Mouse (Mus musculus) ES-E14 (cell line): Measurements from ENCODE around the gene Fbn1. TPM values are rescaled to one million over a fixed set of nuclear protein-coding genes. Genes with fewer than 3 reads are reported as not detected.

Source experiments
- DNase-seq: peaks from one replicate; pipeline ENCODE4 v3.0.0-alpha.2; 2013; ENCODE audit warnings: low read depth, low spot score
- H3K27ac ChIP-seq: 2 replicates; pipeline ENCODE4 v1.5.1; 2012; ENCODE audit warnings: low read depth, mild to moderate bottlenecking, low read length, moderate library complexity, mixed read lengths; ENCODE audit not compliant: poor library complexity, insufficient read depth, severe bottlenecking
- H3K36me3 ChIP-seq: 2 replicates; pipeline ENCODE4 v1.6.1; 2012; ENCODE audit warnings: mild to moderate bottlenecking, low read length, moderate library complexity, mixed read lengths; ENCODE audit not compliant: control insufficient read depth, poor library complexity, insufficient read depth, severe bottlenecking
- H3K4me1 ChIP-seq, 2 experiments: fragments of 150-350 bp in 1 of 2; sonication (generic) in 1 of 2; 2 replicates each; pipeline ENCODE4 v1.6.1; 2012; ENCODE audit warnings: low read length in 2 of 2, mild to moderate bottlenecking in 1 of 2, mixed read lengths in 1 of 2; ENCODE audit not compliant: control insufficient read depth in 2 of 2, insufficient read depth in 2 of 2, poor library complexity in 1 of 2
- H3K4me3 ChIP-seq, 2 experiments: fragments of 150-350 bp in 1 of 2; sonication (generic) in 1 of 2; 2 replicates each; pipeline ENCODE4 v1.5.1; 2012; ENCODE audit warnings: low read length in 2 of 2, low read depth in 1 of 2, mild to moderate bottlenecking in 1 of 2, mixed read lengths in 1 of 2; ENCODE audit not compliant: insufficient read depth in 1 of 2, poor library complexity in 1 of 2, severe bottlenecking in 1 of 2
- H3K9ac ChIP-seq: 2 replicates; pipeline ENCODE4 v1.6.1; 2012; ENCODE audit warnings: low read depth, mild to moderate bottlenecking, low read length, mixed read lengths; ENCODE audit not compliant: poor library complexity, insufficient read depth, severe bottlenecking
- H3K9me3 ChIP-seq: fragments of 150-350 bp; sonication (generic); 2 replicates; pipeline ENCODE4 v1.6.1; 2012; ENCODE audit warnings: low read depth, mild to moderate bottlenecking, low read length; ENCODE audit not compliant: control insufficient read depth, insufficient read depth
- CHD2 ChIP-seq: IDR thresholded peaks from 2 replicates; pipeline ENCODE4 v1.6.1; 2014; ENCODE audit warnings: mild to moderate bottlenecking, low read depth, low read length, inconsistent platforms
- HCFC1 ChIP-seq: IDR thresholded peaks from 2 replicates; pipeline ENCODE4 v1.6.1; 2012; ENCODE audit warnings: low read length, inconsistent platforms, borderline replicate concordance; ENCODE audit not compliant: insufficient read depth
- MAFK ChIP-seq: IDR thresholded peaks from 2 replicates; pipeline ENCODE4 v1.6.1; 2014; ENCODE audit warnings: mild to moderate bottlenecking, low read depth, low read length, inconsistent platforms; ENCODE audit not compliant: insufficient read depth
- ZC3H11A ChIP-seq: IDR thresholded peaks from 2 replicates; pipeline ENCODE4 v1.6.1; 2012; ENCODE audit warnings: low read depth, mild to moderate bottlenecking, inconsistent platforms, low read length, borderline replicate concordance
- ZNF384 ChIP-seq: IDR thresholded peaks from 2 replicates; pipeline ENCODE4 v1.6.1; 2012; ENCODE audit warnings: low read depth, low read length, inconsistent platforms
- in situ Hi-C, 2 experiments: fragments of 600-800 bp; cut with MboI; formaldehyde crosslinking; loops; one replicate each; pipeline ENCODE4 v1.15.1; 2025; ENCODE audit warnings: low sequenced_read_pairs in 2 of 2, inconsistent platforms in 1 of 2; ENCODE audit not compliant: unreplicated experiment in 2 of 2
- total RNA-seq: library from RNA; depleted of rRNA; stranded (reverse); fragments of 300-350 nt; gene quantifications from 2 replicates; pipeline ENCODE4 v1.2.3, GENCODE M21; 2012

Fbn1 gene
- total RNA-seq, 1 experiment = 9.6 TPM

DNA sequence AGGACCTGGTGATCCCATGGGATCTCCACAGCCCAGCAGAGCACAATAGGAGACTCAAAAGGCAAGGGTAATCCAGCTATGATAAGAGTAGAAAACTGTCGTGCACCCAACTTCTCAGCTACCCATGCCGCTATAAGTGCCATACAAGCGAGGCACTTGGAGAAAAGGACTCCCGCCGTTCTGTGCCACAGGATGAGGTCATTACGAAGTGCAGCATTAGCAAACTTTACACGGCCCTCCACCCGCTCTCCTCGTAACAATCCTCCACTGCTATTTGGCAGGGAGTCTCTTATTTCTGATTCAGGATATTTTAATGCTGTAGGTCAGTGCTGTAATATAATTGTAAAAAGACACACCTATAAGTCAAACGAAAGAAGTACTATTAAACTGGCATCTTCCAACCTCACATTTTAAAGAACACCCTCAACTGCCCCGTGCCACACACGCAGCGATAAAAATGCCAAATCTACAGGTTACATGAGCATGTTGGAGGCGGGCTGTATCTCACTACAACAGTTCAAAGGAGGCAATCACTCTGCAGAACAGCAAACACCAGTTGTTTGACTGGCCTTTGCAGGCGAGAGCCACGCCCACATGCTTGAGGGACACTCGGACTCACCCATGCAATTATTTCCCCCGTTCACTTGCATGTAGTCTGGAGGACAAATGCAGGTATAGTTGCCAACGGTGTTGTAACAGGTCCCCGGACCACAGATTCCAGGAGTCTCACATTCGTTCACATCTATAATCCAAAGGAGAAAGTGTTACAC, 165.4 kb downstream of the Fbn1 start:
- Histone ChIP-seq H3K9me3 (no peaks in the 10 kb centered on the region), H3K4me1 (no peaks in the 10 kb centered on the region), H3K4me3 (no peak overlapping the region), H3K9ac (no peak overlapping the region), H3K36me3 (no peaks in the 10 kb centered on the region), H3K27ac (no peak overlapping the region)
- no peak for TF ChIP-seq ZNF384
- TF ChIP-seq MAFK = no peak
- no peak for TF ChIP-seq ZC3H11A
- TF ChIP-seq CHD2 = no peak
- no peak for TF ChIP-seq HCFC1
- no peak for DNase-seq
- in situ Hi-C loops = no loop called here

DNA sequence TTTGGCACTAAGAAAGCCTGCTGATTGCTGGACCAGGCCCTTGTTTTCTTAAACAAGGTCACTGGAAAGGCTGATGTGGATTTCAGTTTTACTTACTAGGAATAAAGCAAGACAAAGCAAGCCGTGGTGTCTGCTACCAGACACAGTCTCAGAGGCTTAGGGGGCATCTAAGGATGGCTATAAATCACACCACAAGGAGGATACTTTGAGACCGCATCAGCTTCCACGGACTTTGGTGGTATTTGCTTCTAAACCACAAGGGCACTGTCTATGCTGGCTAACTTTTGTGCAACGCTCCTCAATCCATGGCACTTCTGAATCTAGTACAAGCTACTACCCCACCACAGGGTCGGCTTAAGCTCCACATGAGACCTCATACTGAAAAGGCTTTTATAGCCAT, 167.4 kb downstream of the Fbn1 start:
- in situ Hi-C loops = no loop called here

DNA sequence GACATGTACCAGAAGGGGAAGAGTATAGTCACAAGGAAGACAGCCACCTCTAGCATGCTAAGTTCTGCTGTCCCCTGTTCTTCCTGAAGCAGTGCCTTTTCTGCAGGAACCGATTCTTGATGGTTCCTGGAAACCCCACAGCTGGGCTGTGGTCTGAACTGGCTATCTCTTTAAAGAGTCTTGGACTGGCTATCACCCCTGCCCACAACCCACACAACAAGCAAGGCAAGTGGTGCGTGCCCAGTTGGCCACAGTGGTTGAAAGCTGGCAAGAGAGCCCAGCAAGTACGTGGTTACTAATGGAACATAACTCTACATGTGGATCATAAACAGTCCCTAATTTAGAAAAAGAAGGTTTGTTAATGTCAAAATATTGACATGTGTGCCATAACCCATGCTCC, 170.6 kb downstream of the Fbn1 start:
- Histone ChIP-seq H3K36me3 (no peaks in the 10 kb centered on the region), H3K27ac (no peak overlapping the region), H3K4me1 (no peaks in the 10 kb centered on the region), H3K9ac (no peak overlapping the region), H3K4me3 (no peak overlapping the region), H3K9me3 (no peaks in the 10 kb centered on the region)
- TF ChIP-seq ZNF384 (no peak), ZC3H11A (no peak), MAFK (no peak), CHD2 (no peak), HCFC1 (no peak)
- in situ Hi-C loops = no loop called here
- DNase-seq = no peak

More for the DNA sequence above, 167.4 kb downstream of the Fbn1 start:
- Histone ChIP-seq H3K9me3 (no peaks in the 10 kb centered on the region), H3K9ac (no peak overlapping the region), H3K36me3 (no peaks in the 10 kb centered on the region), H3K27ac (no peak overlapping the region), H3K4me3 (no peak overlapping the region), H3K4me1 (no peaks in the 10 kb centered on the region)
- no peak for DNase-seq
- TF ChIP-seq ZC3H11A = no peak
- TF ChIP-seq HCFC1 = no peak
- no peak for TF ChIP-seq ZNF384
- no peak for TF ChIP-seq MAFK
- TF ChIP-seq CHD2 = no peak

DNA sequence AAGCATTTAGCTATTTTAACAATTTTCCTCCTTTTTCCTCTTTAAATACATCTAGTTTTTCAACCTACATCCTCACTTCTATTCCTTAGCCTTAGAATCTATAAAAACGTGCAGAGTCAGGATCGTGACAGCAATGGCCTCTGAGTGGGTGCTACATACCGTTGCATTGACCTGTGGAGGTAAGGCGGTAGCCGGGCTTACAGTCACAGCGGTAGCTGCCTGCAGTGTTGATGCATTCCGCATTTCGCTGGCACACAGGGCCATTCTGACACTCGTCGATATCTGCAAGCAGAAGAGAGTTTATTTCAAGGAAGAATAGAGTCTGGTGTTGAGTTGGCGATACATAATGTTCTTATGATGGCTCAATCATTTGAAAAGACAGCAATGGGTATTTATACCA, 172.6 kb downstream of the Fbn1 start:
- Histone ChIP-seq H3K4me1 (no peaks in the 10 kb centered on the region), H3K27ac (no peak overlapping the region), H3K9ac (no peak overlapping the region), H3K36me3 (no peaks in the 10 kb centered on the region), H3K4me3 (no peak overlapping the region), H3K9me3 (no peaks in the 10 kb centered on the region)
- in situ Hi-C loops = no loop called here
- no peak for TF ChIP-seq CHD2
- TF ChIP-seq HCFC1 = no peak
- TF ChIP-seq ZC3H11A = no peak
- no peak for TF ChIP-seq ZNF384
- TF ChIP-seq MAFK = no peak
- no peak for DNase-seq

DNA sequence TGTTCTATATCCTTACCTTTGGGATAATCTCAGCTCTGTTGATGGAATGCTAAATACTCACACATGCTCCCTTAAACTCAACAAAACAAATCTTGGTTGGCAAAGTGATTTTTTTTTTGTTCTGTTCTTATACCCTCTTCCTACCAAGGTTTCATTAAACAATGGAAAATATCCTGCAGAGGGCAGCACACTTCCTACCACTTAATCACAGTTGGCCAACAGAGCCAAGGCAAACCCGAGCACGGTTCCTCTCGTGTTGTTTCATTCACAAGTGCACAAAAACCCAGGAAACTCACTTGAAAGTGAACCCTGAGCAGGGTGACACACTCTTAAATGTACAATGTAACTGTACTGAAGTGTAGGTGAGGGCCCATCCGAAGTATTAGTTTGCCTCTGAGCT, 173.6 kb downstream of the Fbn1 start:
- no peak for DNase-seq
- H3K27ac ChIP-seq = no peak overlapping the region
- no peak overlapping the region for H3K4me3 ChIP-seq
- H3K36me3 ChIP-seq = no peaks in the 10 kb centered on the region
- H3K9ac ChIP-seq = no peak overlapping the region
- H3K9me3 ChIP-seq = no peaks in the 10 kb centered on the region
- in situ Hi-C loops = no loop called here
- no peaks in the 10 kb centered on the region for H3K4me1 ChIP-seq
- TF ChIP-seq CHD2 (no peak), MAFK (no peak), ZNF384 (no peak), ZC3H11A (no peak), HCFC1 (no peak)
